8 mouse cellular contexts compared by ENCODE assay signal in genomic region chr2:125893096-125893495, GRCm38 (mm10). TPM values are rescaled to one million over a fixed set of nuclear protein-coding genes. Genes with fewer than 3 reads are reported as not detected.
DNase-seq lines count a peak whose midpoint lies in the region; TF ChIP-seq lines count a peak whose summit lies in the region.

No protein-coding gene starts in this region.

- no peaks in the 10 kb centered on the region for H3K79me2 ChIP-seq in MEL (ENCODE audit: control insufficient read depth, insufficient read depth, low read length, poor library complexity)

- no peak overlapping the region for H3K9ac ChIP-seq in MEL (ENCODE audit: control insufficient read depth, low read depth, low read length, poor library complexity, severe bottlenecking)

- TF ChIP-seq EP300 in MEL (IDR thresholded peaks at IDR 0.05; ENCODE audit: low read depth in 1 of 2, low read length in 2 of 2) = no peak

- DNase-seq in adrenal gland, adult 18-20 months (ENCODE audit: low spot score in 2 of 2) = peak; percentile 44 to 49
- DNase-seq in adrenal gland, adult 8-10 months = no peak
- DNase-seq in left cerebral cortex, adult 18-20 months (ENCODE audit: low spot score in 2 of 2) = peak; percentile 10 to 49
- DNase-seq in left cerebral cortex, adult 8-10 months (ENCODE audit: low spot score in 2 of 2) = no peak
- peak; percentile 64 for DNase-seq in MEL (ENCODE audit: low read depth, low spot score)
- peak; percentile 10 for DNase-seq in embryo, embryonic 9.5 days (ENCODE audit: extremely low spot score)
- DNase-seq in lung, postnatal 36 days = peak; percentile 49
- DNase-seq in ovary, postnatal 10 days (ENCODE audit: low spot score) = no peak

- no peaks in the 10 kb centered on the region for H3K4me1 ChIP-seq in MEL (ENCODE audit: control insufficient read depth in 1 of 2, insufficient read depth in 2 of 2, low read length in 2 of 2)

- TF ChIP-seq CTCF in MEL (IDR thresholded peaks at IDR 0.05 in 2 of 3, conservative IDR thresholded peaks at IDR 0.05 in 1 of 3; ENCODE audit: control insufficient read depth in 1 of 3, insufficient read depth in 1 of 3, low read depth in 2 of 3, low read length in 3 of 3, poor library complexity in 1 of 3, severe bottlenecking in 1 of 3) = peak; percentile 22 to 73 (median 36); a peak in 5 of 6 replicates

- no peaks in the 10 kb centered on the region for H3K9me3 ChIP-seq in MEL (replicated peaks; ENCODE audit: insufficient read depth, low read length)

- H3K36me3 ChIP-seq in MEL (ENCODE audit: control insufficient read depth in 1 of 2, insufficient read depth in 2 of 2, low read length in 2 of 2) = no peaks in the 10 kb centered on the region

- no peak for TF ChIP-seq POLR2A in MEL (IDR thresholded peaks at IDR 0.05; ENCODE audit: control insufficient read depth in 1 of 2, insufficient read depth in 1 of 2, low read depth in 1 of 2, low read length in 2 of 2, poor library complexity in 1 of 2)

- no peak overlapping the region for H3K27ac ChIP-seq in MEL (ENCODE audit: control insufficient read depth, low read depth, low read length)

- no peaks in the 10 kb centered on the region for H3K27me3 ChIP-seq in MEL (ENCODE audit: control insufficient read depth in 1 of 2, insufficient read depth in 2 of 2, low read length in 2 of 2)

- H3K4me3 ChIP-seq in MEL (ENCODE audit: control insufficient read depth in 1 of 2, insufficient read depth in 1 of 2, low read depth in 2 of 2, low read length in 2 of 2) = no peak overlapping the region

- peak; percentile 84 for TF ChIP-seq RAD21 in MEL (IDR thresholded peaks at IDR 0.05; ENCODE audit: low read depth, low read length)

TF ChIP-seq in MEL, 35 proteins besides CTCF, POLR2A, EP300 and RAD21:
- TF ChIP-seq ETS1 (IDR thresholded peaks at IDR 0.05; ENCODE audit: low read depth, low read length) = no peak
- no peak for TF ChIP-seq GATA1 (IDR thresholded peaks at IDR 0.05; ENCODE audit: low read depth, low read length)
- TF ChIP-seq ZNF384 (IDR thresholded peaks at IDR 0.05; ENCODE audit: low read depth, low read length) = peak; percentile 94
- no peak for TF ChIP-seq GABPA (IDR thresholded peaks at IDR 0.05; ENCODE audit: low read depth, low read length)
- no peak for TF ChIP-seq TCF12 (IDR thresholded peaks at IDR 0.05; ENCODE audit: low read depth, low read length)
- no peak for TF ChIP-seq CHD1 (IDR thresholded peaks at IDR 0.05; ENCODE audit: low read depth, low read length)
- TF ChIP-seq ZC3H11A (IDR thresholded peaks at IDR 0.05; ENCODE audit: low read depth, low read length) = peak; percentile 79
- TF ChIP-seq SMC3 (IDR thresholded peaks at IDR 0.05; ENCODE audit: low read depth, low read length) = peak; percentile 82
- TF ChIP-seq MAZ (IDR thresholded peaks at IDR 0.05; ENCODE audit: low read depth, low read length) = 0 out of 2 replicates have a peak, but pooled peaks have one; percentile 37
TF ChIP-seq in MEL: peak in this region for 4.

RNA-seq across cellular contexts. Expression of gene Cops2, which starts 34.2 kb away (rescaled TPM):
- 100 to 1,000 TPM; 136 to 172 TPM for total RNA-seq in adrenal gland, adult 18-20 months (2021)
- 100 to 1,000 TPM; 151 to 184 (median 163) TPM for total RNA-seq in adrenal gland, adult 8-10 months (2022)
- 100 to 1,000 TPM; 102 TPM for total RNA-seq in left cerebral cortex, adult 18-20 months (2021)
- 100 to 1,000 TPM; 105 to 118 (median 108) TPM for total RNA-seq in left cerebral cortex, adult 8-10 months (2022)
- total RNA-seq in MEL (2012; rRNA removed) = 66.2 and 77.1 TPM in 2 replicates
- polyA plus RNA-seq in MEL (2012; ENCODE audit: insufficient read depth in 1 of 2, insufficient read length in 2 of 2, low read depth in 1 of 2, low replicate concordance in 2 of 2, missing spikeins in 1 of 2) = 100 to 1,000 TPM in 1 of 2 experiments, 10 to 100 TPM in 1; 65.3 to 131 TPM

RNA-seq across cellular contexts. Expression of gene Galk2, which starts 34.2 kb away (rescaled TPM):
- total RNA-seq in adrenal gland, adult 18-20 months (2021) = 10 to 100 TPM; 52.2 to 68.0 TPM
- 100 to 1,000 TPM in 1 of 4 experiments, 10 to 100 TPM in 3; 82.6 to 106 (median 91.1) TPM for total RNA-seq in adrenal gland, adult 8-10 months (2022)
- total RNA-seq in left cerebral cortex, adult 18-20 months (2021) = 10 to 100 TPM; 28.4 to 29.0 TPM
- total RNA-seq in left cerebral cortex, adult 8-10 months (2022) = 10 to 100 TPM; 29.2 to 34.3 (median 32.6) TPM
- total RNA-seq in MEL (2012; rRNA removed) = 0.08 and 0.20 TPM in 2 replicates
- under 1 TPM in 1 of 2 experiments, not detected in 1; 0.29 TPM for polyA plus RNA-seq in MEL (2012; ENCODE audit: insufficient read depth in 1 of 2, insufficient read length in 2 of 2, low read depth in 1 of 2, low replicate concordance in 2 of 2, missing spikeins in 1 of 2)

Comparison
In these comparisons a context has a peak if more than half of its experiments do, and no peak if none do; other contexts are left out.
1. DNase-seq: peak in adrenal gland, adult 18-20 months (2 of 2), left cerebral cortex, adult 18-20 months (2 of 2), MEL (single experiment), embryo, embryonic 9.5 days (single experiment) and lung, postnatal 36 days (single experiment); none in adrenal gland, adult 8-10 months (single experiment), left cerebral cortex, adult 8-10 months (0 of 2) and ovary, postnatal 10 days (single experiment).
2. RNA of gene Galk2, which starts 34.2 kb away (total RNA-seq): 82.6 to 106 TPM in adrenal gland, adult 8-10 months, 52.2 to 68.0 TPM in adrenal gland, adult 18-20 months, 29.2 to 34.3 TPM in left cerebral cortex, adult 8-10 months and 28.4 to 29.0 TPM in left cerebral cortex, adult 18-20 months; 0.08 to 0.20 TPM in MEL; every median in the first group is over 10 times any median in the second.